Mouse (Mus musculus): ENCODE measurements at regions not wholly inside any gene's neighbourhood (a gene's known extent, or its start where the extent isn't known, plus 50 kb on each side); places are given as distances from the start of the nearest gene placed in this dataset.

- Histone ChIP-seq H3K4me3 (no peak overlapping the region), H3K9ac (no peak overlapping the region), H3K4me1 (no peaks in the 10 kb centered on the region), H3K4me2 (replicated peaks) (no peak overlapping the region), H3K9me3 (replicated peaks) (no peaks in the 10 kb centered on the region), H3K27ac (no peak overlapping the region), H3K36me3 (no peaks in the 10 kb centered on the region), H3K27me3 (no peaks in the 10 kb centered on the region)
- 79% methylated on average over 3 of the region's 3 CpGs for WGBS
- ATAC-seq (ENCODE audit: low FRiP score), result no peak
These were observed 441.3 kb upstream of the Brinp1 start for GRCm38 (mm10) chr4:69395451-69395850.

GRCm38 (mm10) chr4:69383318-69383717 is 429.1 kb upstream of the Brinp1 start:
- Histone ChIP-seq H3K4me1 (no peaks in the 10 kb centered on the region), H3K27ac (no peak overlapping the region), H3K4me2 (replicated peaks) (no peak overlapping the region), H3K27me3 (no peaks in the 10 kb centered on the region), H3K9ac (no peak overlapping the region), H3K4me3 (no peak overlapping the region), H3K36me3 (no peaks in the 10 kb centered on the region), H3K9me3 (replicated peaks) (no peaks in the 10 kb centered on the region)
- ATAC-seq (ENCODE audit: low FRiP score), result no peak

GRCm38 (mm10) chr4:69346979-69347465 is 392.8 kb upstream of the Brinp1 start:
- no peaks in the 10 kb centered on the region for H3K9me3 ChIP-seq (replicated peaks)
- ATAC-seq (ENCODE audit: low FRiP score), result no peak
- no peak overlapping the region for H3K4me3 ChIP-seq
- H3K27ac ChIP-seq, result no peak overlapping the region
- H3K27me3 ChIP-seq, result no peaks in the 10 kb centered on the region
- H3K4me1 ChIP-seq, result no peaks in the 10 kb centered on the region
- H3K4me2 ChIP-seq (replicated peaks), result no peak overlapping the region
- H3K9ac ChIP-seq, result no peak overlapping the region
- no peaks in the 10 kb centered on the region for H3K36me3 ChIP-seq
- WGBS, result 92% methylated on average over 5 of the region's 5 CpGs

DNA sequence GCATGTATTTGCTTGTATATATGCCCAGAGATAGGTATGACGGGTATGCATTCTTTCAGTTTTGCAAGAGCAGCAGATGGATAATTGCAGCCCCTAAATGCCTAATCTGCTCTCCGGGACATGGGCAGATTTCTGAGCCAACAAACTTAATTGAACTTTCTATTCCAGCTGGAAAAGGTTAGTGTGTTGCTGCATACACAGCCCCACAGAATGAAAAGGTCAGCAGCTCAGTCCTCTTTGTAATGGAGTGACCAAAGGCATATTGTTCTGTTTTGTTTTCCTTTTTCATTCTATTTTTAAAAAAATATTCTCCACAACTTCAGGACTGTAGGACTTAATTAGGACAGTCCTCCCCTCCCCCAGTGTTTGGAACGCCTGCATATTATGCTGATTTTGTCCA is 373.4 kb upstream of the Brinp1 start:
- no peaks in the 10 kb centered on the region for H3K4me1 ChIP-seq
- no peak for ATAC-seq (ENCODE audit: low FRiP score)
- no peak overlapping the region for H3K27ac ChIP-seq
- H3K4me2 ChIP-seq (replicated peaks), result no peak overlapping the region
- H3K27me3 ChIP-seq, result no peaks in the 10 kb centered on the region
- no peak overlapping the region for H3K4me3 ChIP-seq
- 77% methylated on average over 3 of the region's 3 CpGs for WGBS
- no peak overlapping the region for H3K9ac ChIP-seq
- no peaks in the 10 kb centered on the region for H3K9me3 ChIP-seq (replicated peaks)
- H3K36me3 ChIP-seq, result no peaks in the 10 kb centered on the region

Data from hindbrain, embryonic 12.5 days (tissue).